Mouse (Mus musculus) G1E-ER4 (cell line): ENCODE measurements around the gene Dido1. TPM values are rescaled to one million over a fixed set of nuclear protein-coding genes. Genes with fewer than 3 reads are reported as not detected.

ENCODE experiments used
- GATA1 ChIP-seq: IDR thresholded peaks from one replicate; pipeline ENCODE4 v1.8.0; 2012; ENCODE audit warnings: low read length, inconsistent platforms
- polyA plus RNA-seq: library from polyadenylated mRNA; stranded (reverse); fragments of >175 nt; gene quantifications from 2 replicates; pipeline ENCODE4 v1.2.3, GENCODE M21; 2012

The Dido1 gene
- 25.6 and 29.7 TPM in 2 replicates for polyA plus RNA-seq

DNA sequence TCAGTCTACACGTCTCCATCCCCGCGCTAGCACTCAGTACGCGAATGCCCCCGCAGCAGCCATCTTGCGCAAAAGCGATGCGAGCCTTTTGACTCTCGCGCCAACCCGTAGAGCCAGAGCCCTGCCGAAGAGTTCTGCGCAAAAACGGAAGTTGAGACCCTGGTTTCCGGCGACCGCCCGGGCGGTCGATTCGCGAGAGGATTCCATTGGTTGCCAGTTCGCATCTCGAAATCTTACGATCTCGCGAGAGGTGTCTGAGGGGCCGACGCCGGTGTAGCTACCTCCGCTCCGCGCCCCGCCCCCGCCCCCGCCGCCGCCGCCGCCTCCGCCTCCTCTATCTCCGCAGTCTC is at the start of gene Dido1, which contains the start of gene Gid8:
Gene Dido1 (minus strand): TSS at position 77 of the 350 bp plus-strand sequence.
Gene Gid8 (plus strand): TSS at position 195 of the 350 bp plus-strand sequence.
- TF ChIP-seq GATA1, result no peak

GRCm38 (mm10) chr2:180758513-180759263 is 48.9 kb upstream of the Dido1 start:
- no peak for TF ChIP-seq GATA1

GRCm38 (mm10) chr2:180756786-180757185 is 47.0 kb upstream of the Dido1 start:
- no peak for TF ChIP-seq GATA1

DNA sequence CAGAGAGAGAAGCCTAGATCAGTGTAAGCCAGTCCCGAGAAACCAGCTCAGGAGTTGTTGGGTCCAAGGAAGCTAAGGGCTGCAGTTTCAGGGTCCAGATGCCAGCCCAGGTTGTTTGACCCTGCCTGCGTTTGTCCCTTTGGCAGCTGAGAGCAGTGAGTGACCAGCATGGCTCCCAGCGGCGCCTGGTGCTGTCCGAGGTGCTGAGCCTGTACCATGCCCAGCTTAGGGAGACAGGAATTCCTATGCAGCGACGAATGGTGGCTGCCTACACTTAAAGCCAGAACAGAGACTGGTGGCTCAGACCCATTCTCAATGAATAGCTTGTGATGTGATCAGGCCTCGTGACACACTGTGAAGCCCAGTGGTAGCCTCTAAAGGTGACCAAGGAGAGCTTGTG is 46.1 kb upstream of the Dido1 start:
- no peak for TF ChIP-seq GATA1

GRCm38 (mm10) chr2:180754976-180755688 is 45.3 kb upstream of the Dido1 start:
- TF ChIP-seq GATA1, result no peak

GRCm38 (mm10) chr2:180748904-180749303 is 39.1 kb upstream of the Dido1 start:
- TF ChIP-seq GATA1, result no peak

DNA sequence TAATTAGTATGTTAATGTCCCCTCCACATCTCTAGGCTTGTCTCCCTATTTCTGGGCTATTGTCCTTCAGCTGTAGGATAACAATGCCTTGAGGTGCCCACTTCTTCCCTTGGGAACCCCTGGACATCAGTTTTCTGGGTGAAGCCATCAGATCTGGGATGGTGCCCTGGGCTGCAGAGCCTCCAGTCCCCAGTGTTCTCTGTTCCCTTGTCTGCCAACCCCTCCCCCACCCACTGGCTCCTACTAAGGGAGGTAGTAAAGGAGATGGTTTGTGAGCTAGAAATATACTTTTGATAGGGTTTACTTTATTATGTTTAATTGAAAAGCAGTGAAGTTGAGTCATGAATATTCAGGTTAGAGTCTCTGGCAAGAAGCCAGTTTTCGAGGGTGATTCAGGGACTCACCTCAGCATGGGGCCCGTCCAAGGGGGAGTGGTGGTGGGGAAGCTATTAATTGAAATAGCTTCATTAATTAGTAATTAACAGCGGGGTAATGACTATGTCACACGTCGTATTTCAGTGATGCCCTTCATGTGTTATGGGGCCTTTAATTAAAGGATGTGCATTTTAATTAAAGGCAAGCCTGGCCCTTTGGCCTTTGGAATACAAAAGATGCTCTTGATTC is 36.9 kb upstream of the Dido1 start:
- TF ChIP-seq GATA1, result no peak

DNA sequence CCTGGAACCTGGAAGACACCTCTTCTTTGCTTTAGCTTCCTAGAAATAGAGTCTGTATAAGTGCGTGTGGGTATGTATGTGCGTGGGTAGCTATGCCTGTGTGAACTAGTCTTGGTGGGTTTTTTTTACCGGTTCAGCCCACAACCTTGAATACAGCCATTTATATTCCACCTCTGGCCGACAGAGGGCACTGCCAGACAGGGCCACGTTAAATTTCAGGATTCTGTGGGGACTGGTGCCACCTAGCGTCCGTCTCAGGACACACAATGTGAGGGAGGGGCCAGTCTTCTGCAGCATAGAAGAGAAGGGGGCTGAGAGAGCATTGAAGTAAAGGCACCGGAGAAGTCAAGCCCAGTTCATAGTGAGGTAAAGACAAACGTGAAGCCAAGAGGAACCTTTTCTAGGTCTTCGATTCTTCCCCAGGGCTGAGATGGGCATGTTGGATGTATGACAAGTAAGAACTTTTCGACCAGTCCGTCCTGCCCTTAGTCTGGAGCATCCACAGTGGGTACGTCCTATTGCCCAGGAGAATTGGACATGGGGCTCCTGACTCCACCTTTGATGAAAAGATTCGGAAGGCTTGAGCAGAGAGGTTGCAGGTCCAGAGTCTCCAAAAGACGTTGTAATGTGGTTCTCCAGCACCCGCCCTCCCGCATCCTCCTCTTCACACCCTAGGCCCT is 35.6 kb upstream of the Dido1 start:
- TF ChIP-seq GATA1, result no peak

- no peak for TF ChIP-seq GATA1
Measured at GRCm38 (mm10) chr2:180743321-180743720, 33.5 kb upstream of the Dido1 start.

DNA sequence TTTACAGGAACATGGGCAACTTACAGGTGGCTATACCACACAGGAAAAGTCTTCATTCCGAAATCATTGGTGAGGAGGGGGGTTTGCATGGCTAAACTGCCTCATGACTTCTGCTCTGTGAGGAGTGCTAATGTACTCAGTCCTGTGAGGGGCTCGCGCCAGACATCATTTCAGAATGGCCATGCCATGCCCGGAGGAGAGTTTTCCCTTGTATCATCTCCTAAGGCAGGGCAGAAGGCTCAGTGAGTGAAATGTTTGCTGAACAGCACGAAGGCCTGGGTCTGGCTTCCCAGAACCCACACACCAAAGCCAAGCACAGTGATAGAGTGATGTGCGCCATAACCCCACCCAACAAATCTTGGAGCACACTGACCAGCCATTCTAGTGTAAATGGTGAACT is 33.0 kb upstream of the Dido1 start:
- TF ChIP-seq GATA1, result no peak

- no peak for TF ChIP-seq GATA1
Measured at GRCm38 (mm10) chr2:180741421-180741820, 31.6 kb upstream of the Dido1 start.

GRCm38 (mm10) chr2:180740349-180740748 is 30.6 kb upstream of the Dido1 start:
- no peak for TF ChIP-seq GATA1

- no peak for TF ChIP-seq GATA1
Measured at GRCm38 (mm10) chr2:180737984-180738383, 28.2 kb upstream of the Dido1 start.

- TF ChIP-seq GATA1, result no peak
Measured at GRCm38 (mm10) chr2:180735232-180735631, 25.4 kb upstream of the Dido1 start.

- no peak for TF ChIP-seq GATA1
Measured at GRCm38 (mm10) chr2:180731984-180732383, 22.2 kb upstream of the Dido1 start.

DNA sequence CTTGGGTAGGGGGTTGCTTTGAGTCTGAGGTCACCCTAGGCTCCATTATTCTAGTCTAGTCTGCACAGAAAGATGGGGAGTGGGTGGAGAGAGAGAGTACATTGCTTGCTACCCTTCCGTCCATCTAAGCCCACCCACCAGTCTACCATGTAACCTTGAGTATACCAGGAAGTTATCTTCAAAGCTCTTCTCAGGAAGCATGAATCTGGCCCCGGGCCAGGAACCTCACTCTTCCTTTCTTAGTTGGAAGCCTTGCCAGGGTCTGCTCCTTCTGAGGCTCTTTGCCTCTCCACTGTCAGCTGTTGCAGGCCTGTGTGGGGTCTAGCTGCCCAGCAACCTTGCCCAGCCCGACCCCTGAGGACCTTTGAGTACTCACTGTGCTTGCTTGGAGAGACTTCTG is 21.2 kb upstream of the Dido1 start:
- TF ChIP-seq GATA1, result no peak
